Mouse (Mus musculus): ENCODE measurements around the gene Lig4.
A peak's percentile ranks its signal among the peaks of the same experiment; 100 is the strongest.

Lig4 gene

DNA sequence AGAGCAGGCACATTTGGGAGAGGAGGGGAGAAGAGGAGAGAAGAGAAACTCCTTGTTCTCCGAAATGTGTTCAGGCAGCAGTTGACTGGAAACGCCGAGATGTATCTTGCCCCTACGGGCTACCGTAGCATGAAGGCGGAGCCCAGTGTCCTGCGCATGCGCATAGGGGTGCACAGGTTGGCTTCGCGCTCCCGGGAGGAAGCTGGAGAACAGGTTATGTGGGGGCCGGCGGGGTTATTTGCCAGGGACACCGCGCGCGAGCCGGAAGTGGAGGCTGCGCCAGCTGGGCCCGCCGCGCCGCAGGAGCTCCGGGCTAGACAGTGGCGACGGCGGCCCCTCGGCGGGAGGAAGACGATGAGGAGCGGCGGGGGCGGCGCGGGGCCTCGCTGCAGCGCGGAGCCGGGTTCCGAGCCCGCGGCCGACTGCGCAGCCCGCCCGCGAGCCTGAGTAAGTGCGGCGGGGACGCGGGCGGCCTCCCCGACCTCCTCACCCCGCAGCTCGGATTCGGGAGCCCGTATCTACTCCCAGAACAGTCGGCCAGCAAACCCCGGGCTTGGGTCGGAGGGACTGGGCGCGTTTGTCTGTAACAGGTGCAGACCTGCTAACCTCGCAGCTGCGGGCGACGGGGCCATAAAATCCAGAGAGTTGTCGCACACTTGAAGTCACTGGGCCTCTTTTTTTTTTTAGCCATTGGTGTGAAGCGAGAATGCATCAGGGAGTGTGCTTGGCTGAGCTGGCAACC, at the start of gene Lig4, which contains the start of gene Abhd13:
Gene Lig4 (minus strand): TSS at position 114 of the 742 bp plus-strand sequence.
Gene Abhd13 (plus strand): TSS at position 135 of the 742 bp plus-strand sequence.
- DNase-seq (ENCODE audit: low spot score), result peak; percentile 98

- no peak for DNase-seq (ENCODE audit: low spot score)
These were observed 39.7 kb upstream of the Lig4 start for GRCm38 (mm10) chr8:10017231-10017630.

GRCm38 (mm10) chr8:10016252-10016651, 38.8 kb upstream of the Lig4 start:
- no peak for DNase-seq (ENCODE audit: low spot score)

- DNase-seq (ENCODE audit: low spot score), result no peak
These were observed 30.2 kb upstream of the Lig4 start for GRCm38 (mm10) chr8:10007660-10008028.

DNA sequence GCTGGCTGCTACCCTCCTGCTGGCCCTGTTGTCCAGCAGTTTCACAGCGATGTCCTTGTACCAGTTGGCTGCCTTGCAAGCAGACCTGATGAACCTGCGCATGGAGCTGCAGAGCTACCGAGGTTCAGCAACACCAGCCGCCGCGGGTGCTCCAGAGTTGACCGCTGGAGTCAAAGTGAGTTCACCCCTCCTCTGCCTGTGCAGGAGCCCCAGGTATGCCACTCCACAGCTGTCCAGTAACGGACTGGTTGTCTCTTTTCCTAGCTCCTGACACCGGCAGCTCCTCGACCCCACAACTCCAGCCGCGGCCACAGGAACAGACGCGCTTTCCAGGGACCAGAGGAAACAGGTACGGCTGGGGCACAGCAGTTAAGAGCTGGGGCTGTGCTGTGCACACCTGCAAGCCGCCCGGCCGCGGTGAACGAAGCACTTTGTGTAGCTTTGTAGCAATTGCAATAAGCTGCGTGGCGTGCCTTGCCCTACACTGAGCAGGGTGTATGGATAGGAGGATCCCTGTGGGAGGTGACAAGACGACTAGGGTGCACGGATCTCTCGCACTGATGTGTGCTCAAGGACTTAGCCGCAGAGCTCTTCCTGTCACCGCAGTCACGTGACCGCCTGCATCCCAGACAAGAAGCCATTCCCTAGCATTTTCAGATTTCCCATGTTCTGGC, 29.6 kb upstream of the Lig4 start:
- peak; percentile 56 for DNase-seq (ENCODE audit: low spot score)

- DNase-seq (ENCODE audit: low spot score), result no peak
These were observed 28.9 kb upstream of the Lig4 start, which contains the start of gene Tnfsf13b for GRCm38 (mm10) chr8:10006156-10006985. TSS of gene Tnfsf13b (plus strand) at chr8:10006467.

- DNase-seq (ENCODE audit: low spot score), result no peak
These were observed 26.6 kb upstream of the Lig4 start for GRCm38 (mm10) chr8:10004115-10004514.

DNA sequence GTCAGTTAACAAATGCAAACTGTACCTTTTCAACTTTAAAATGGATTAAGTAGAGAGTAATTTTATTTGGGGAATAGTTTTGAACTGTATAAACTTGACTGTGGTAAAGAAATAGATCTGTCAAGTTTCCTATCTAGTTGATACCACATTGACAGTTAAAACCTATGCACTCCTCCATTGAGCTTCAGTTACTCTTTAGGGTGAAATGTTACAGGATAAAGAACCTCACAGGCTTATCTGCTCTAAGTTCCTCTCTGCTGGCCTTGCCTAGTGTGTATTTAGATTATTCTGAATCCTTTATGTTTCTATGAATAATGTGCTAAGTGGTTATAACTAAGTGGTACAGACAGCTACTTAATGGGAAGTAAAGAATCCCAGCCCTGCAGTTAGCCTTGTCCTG, 2.7 kb upstream of the Lig4 start:
- no peak for DNase-seq (ENCODE audit: low spot score)

DNA sequence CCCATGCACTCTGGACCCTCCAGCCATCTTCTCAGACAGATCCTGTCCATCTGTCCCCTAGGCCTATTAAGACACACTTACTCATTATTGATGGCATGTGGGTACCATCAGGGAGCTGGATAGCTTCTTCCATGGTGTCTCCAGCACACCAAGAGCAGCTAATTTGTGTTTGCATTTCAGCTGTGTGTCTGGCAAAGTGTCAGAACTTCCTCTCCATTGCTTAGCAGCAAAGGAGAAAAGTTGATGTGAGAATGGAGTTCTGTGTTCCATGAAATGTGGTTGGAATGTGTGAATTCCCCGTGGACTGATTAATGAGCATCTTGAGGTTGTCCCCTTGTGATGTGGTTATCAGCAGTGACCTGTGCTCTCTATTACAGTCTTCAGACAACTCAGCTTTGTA, 2.3 kb upstream of the Lig4 start:
- no peak for DNase-seq (ENCODE audit: low spot score)

DNA sequence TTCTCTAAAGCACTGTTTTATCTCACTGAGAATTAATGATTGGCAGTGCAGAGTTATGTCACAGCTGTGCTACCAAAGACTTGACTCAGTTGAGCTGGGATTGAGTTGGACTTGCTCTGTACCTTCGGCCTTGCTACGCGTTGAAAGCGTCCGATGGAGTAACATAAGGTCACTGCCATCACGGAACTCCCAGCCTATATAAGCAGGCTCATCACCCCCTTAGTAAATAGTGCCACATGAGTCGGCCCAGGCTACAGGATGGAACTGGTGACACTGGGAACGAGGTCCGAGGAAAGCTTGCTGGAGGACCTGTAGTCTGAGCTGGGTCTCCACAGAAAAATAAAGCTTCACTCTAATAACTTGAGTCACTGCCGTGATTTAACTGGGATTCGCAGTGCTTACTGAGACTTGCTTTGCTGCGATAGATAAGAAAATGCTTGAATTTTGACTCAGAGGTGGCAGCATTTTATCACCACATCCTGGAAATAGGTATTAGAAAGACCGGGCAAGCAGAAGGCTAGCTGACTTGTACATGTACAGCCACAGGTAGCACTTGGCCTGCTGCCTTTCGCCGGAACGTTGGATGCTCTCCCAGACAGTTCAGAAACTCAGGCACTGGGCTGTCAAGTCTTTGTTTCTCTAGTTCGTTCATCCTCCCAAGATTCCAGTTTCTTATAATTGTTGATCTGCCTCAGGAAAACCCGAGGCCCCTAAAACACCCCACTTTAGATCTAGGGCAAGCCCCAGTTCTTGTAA, 1.2 kb upstream of the Lig4 start:
- DNase-seq (ENCODE audit: low spot score), result no peak

GRCm38 (mm10) chr8:9977016-9977415, 470 bp downstream of the Lig4 start:
- no peak for DNase-seq (ENCODE audit: low spot score)

GRCm38 (mm10) chr8:9975898-9976611, 1.4 kb downstream of the Lig4 start:
- peak; percentile 99 for DNase-seq (ENCODE audit: low spot score)

- no peak for DNase-seq (ENCODE audit: low spot score)
These were observed 2.2 kb downstream of the Lig4 start for GRCm38 (mm10) chr8:9975276-9975675.

DNA sequence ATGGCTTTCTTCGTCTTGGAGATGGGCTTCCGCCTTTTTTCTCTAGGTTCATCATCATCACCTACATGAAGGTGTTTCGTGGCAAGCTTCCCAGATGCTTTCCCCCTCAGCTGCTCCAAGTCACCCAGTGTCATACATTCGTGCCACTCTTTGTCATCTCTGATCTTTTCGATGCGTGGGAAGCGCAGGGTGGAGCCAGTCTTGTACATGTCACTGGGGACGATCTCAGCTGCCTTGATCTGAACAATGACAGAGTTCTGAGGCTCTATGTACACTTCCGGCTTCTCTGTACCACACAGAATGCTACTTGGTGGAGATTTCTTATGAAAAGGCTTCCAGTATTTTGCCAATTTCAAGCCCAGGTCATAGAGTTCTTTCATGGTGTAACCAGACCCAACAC, 5.6 kb downstream of the Lig4 start:
- no peak for DNase-seq (ENCODE audit: low spot score)

- DNase-seq (ENCODE audit: low spot score), result no peak
These were observed 17.6 kb downstream of the Lig4 start for GRCm38 (mm10) chr8:9959919-9960318.

DNA sequence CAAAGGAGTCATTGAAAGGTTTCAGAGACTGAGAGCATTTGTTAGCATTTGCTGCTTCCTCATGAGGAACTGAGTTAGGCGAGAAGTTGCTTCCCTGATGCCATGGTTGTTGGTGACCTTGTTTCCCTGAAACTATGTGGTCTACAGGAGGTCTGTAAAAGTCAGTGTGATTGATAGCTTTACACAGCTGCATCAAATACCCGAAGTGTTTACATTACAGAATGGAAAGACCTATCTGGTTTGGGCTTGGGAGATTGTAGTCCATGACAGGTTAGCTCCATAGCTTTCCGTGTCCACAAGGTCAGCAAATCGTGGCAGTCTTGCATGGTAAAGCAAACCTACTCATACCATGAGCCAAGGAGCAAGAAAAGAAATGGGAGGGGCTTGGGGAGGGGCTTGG, 19.1 kb downstream of the Lig4 start:
- DNase-seq (ENCODE audit: low spot score), result no peak

GRCm38 (mm10) chr8:9949134-9949890, 28.2 kb downstream of the Lig4 start:
- peak; percentile 24 for DNase-seq (ENCODE audit: low spot score)

GRCm38 (mm10) chr8:9935574-9935973, 41.9 kb downstream of the Lig4 start:
- no peak for DNase-seq (ENCODE audit: low spot score)

- peak; percentile 82 for DNase-seq (ENCODE audit: low spot score)
These were observed 42.5 kb downstream of the Lig4 start for GRCm38 (mm10) chr8:9934891-9935565.

DNA sequence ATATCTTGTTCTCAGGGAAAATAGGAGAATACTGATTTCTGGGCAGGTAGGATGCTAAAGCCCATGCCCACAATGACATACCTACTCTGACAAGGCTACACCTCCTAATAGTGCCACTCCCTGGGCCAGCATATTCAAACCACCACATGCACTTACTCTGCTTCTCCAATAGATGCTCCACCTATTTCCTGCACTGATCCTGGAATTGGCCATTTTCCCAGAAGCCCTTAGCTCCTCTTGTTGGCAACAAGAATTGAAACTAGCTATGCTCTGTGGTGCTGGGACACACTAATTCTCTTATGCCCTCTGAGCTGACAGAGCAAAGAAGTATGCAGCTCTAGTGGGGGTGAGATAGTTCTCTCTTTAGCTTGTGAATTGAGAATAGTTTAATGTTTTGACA, 44.8 kb downstream of the Lig4 start:
- DNase-seq (ENCODE audit: low spot score), result no peak

Data from retina, embryonic 14.5 days (tissue).